ENCODE assay signal across 35 mouse cellular contexts in the genomic region with DNA sequence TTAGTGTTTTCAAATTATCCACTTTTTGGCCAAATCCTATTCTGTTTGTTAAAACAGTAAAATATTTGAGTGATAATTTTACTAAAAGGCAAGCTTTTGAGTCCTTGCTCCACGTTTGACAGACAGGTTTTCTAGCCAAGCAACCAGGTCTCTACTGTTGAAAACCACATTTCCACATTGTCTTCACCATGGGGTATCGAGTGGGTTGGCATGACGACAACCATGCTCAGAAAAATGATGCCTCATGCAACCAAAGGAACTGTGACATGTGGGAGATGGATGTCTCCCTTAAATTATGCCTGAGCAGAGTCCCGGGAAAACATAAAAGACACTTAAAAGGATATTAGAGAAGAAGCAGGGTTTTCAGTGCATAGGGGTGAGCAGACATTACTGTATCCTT. TPM values are rescaled to one million over a fixed set of nuclear protein-coding genes. Genes with fewer than 3 reads are reported as not detected.
"Had no signal": no experiment of that assay in that cellular context is flagged by ENCODE, and none has a peak within 500 bp of the region (broad histone marks: within the 10 kb centered on the region; RNA-seq: fewer than 3 reads in every experiment).

No protein-coding gene starts in this region.

- H3K4me2 ChIP-seq: heart, embryonic 11.5 days; heart, embryonic 12.5 days; heart, embryonic 13.5 days; heart, embryonic 15.5 days; hindbrain, embryonic 12.5 days; hindbrain, embryonic 13.5 days; hindbrain, embryonic 14.5 days; hindbrain, embryonic 15.5 days; intestine, embryonic 15.5 days; kidney, embryonic 15.5 days had no signal

- DNase-seq: heart, postnatal 10 days; heart, postnatal 14 days; heart, postnatal 36 days; heart, postnatal 4 days; kidney, adult 11 months; kidney, adult 18-20 months; kidney, adult 2 months; kidney, adult 8-10 months; kidney, adult 9 months; kidney, postnatal 10 days; kidney, postnatal 14 days; kidney, postnatal 25 days; kidney, postnatal 36 days; kidney, postnatal 4 days; layer of hippocampus, adult 9-11 months; layer of hippocampus, postnatal 36 days had no signal

- H3K9me3 ChIP-seq: heart, embryonic 12.5 days; heart, embryonic 13.5 days; heart, embryonic 15.5 days; hindbrain, embryonic 10.5 days; hindbrain, embryonic 12.5 days; hindbrain, embryonic 13.5 days; hindbrain, embryonic 15.5 days; intestine, embryonic 15.5 days; kidney, embryonic 15.5 days had no signal

- H3K4me1 ChIP-seq: heart, embryonic 12.5 days; heart, embryonic 13.5 days; heart, embryonic 15.5 days; hindbrain, embryonic 15.5 days; intestine, embryonic 15.5 days; kidney, embryonic 15.5 days had no signal

- H3K27me3 ChIP-seq: heart, embryonic 12.5 days; heart, embryonic 13.5 days; heart, embryonic 15.5 days; hindbrain, embryonic 12.5 days; hindbrain, embryonic 13.5 days; hindbrain, embryonic 15.5 days; intestine, embryonic 15.5 days; kidney, embryonic 15.5 days had no signal

- H3K36me3 ChIP-seq: heart, embryonic 12.5 days; heart, embryonic 13.5 days; heart, embryonic 15.5 days; hindbrain, embryonic 10.5 days; hindbrain, embryonic 12.5 days; hindbrain, embryonic 13.5 days; hindbrain, embryonic 15.5 days; intestine, embryonic 15.5 days; kidney, embryonic 15.5 days had no signal

- H3K9ac ChIP-seq: heart, embryonic 12.5 days; heart, embryonic 13.5 days; heart, embryonic 15.5 days; hindbrain, embryonic 12.5 days; hindbrain, embryonic 13.5 days; hindbrain, embryonic 14.5 days; hindbrain, embryonic 15.5 days; intestine, embryonic 15.5 days; kidney, embryonic 15.5 days had no signal

- ATAC-seq: hindbrain, embryonic 16.5 days; hindbrain, postnatal 0 days; inflammation-experienced regulatory T-cells, adult 6 months; intestine, embryonic 15.5 days; intestine, embryonic 16.5 days; intestine, postnatal 0 days had no signal

- H3K4me3 ChIP-seq: heart, embryonic 12.5 days; heart, embryonic 13.5 days; heart, embryonic 15.5 days; hindbrain, embryonic 10.5 days; hindbrain, embryonic 12.5 days; hindbrain, embryonic 13.5 days; hindbrain, embryonic 15.5 days; intestine, embryonic 15.5 days; kidney, embryonic 15.5 days; layer of hippocampus, adult 2 months had no signal

- H3K27ac ChIP-seq: heart, embryonic 13.5 days; heart, embryonic 15.5 days; hindbrain, embryonic 10.5 days; hindbrain, embryonic 12.5 days; hindbrain, embryonic 13.5 days; hindbrain, embryonic 14.5 days; hindbrain, embryonic 15.5 days; hindbrain, postnatal 0 days; intestine, embryonic 15.5 days; kidney, embryonic 15.5 days; kidney, postnatal 0 days; layer of hippocampus, adult 2 months had no signal

RNA-seq across cellular contexts. Expression of a gene that starts 41.9 kb away (rescaled TPM):
- total RNA-seq: hematopoietic stem cell, adult 5-6 weeks had no signal

RNA-seq across cellular contexts. Expression of a gene that starts 50.2 kb away (rescaled TPM):
- total RNA-seq: hematopoietic stem cell, adult 5-6 weeks had no signal
- polyA plus RNA-seq: inflammation-experienced regulatory T-cells, adult 6 months had no signal
